Mouse (Mus musculus) CH12.LX (cell line): Measurements from ENCODE around the gene Gm28845.

Source experiments
- POLR2A ChIP-seq: IDR thresholded peaks from 2 replicates; pipeline ENCODE4 v1.6.1; 2011; ENCODE audit warnings: low read depth, mild to moderate bottlenecking, improper control_type of control experiment, low read length
- ZNF384 ChIP-seq: IDR thresholded peaks from 2 replicates; pipeline ENCODE4 v1.6.1; 2012; ENCODE audit warnings: low read depth, low read length, improper control_type of control experiment, inconsistent platforms

- no peak for TF ChIP-seq POLR2A
- no peak for TF ChIP-seq ZNF384
Observed at GRCm38 (mm10) chr1:65109756-65110435, 9.5 kb downstream of the Gm28845 start.
